Mouse (Mus musculus) MEL (cell line): ENCODE measurements at regions not wholly inside any gene's neighbourhood (a gene's known extent, or its start where the extent isn't known, plus 50 kb on each side); places are given as distances from the start of the nearest gene placed in this dataset.

Experiments used
- DNase-seq: peaks from one replicate; pipeline ENCODE4 v3.0.0; 2011; ENCODE audit warnings: low read depth, low spot score
- H3K27ac ChIP-seq: 2 replicates; pipeline ENCODE4 v1.5.1; 2012; ENCODE audit warnings: low read depth, mild to moderate bottlenecking, control low read depth, low read length, moderate library complexity; ENCODE audit not compliant: control insufficient read depth
- H3K27me3 ChIP-seq, 2 experiments: fragments of 150-350 bp in 1 of 2; sonication (generic) in 1 of 2; 2 replicates each; pipeline ENCODE4 v1.6.1; 2012; ENCODE audit warnings: low read length in 2 of 2, mild to moderate bottlenecking in 2 of 2, improper control_type of control experiment in 1 of 2, moderate library complexity in 1 of 2; ENCODE audit not compliant: insufficient read depth in 2 of 2, control insufficient read depth in 1 of 2
- H3K36me3 ChIP-seq, 2 experiments: 2 replicates each; pipeline ENCODE4 v1.6.1; 2012 to 2014; ENCODE audit warnings: low read length in 2 of 2, improper control_type of control experiment in 1 of 2, inconsistent platforms in 1 of 2, mild to moderate bottlenecking in 1 of 2; ENCODE audit not compliant: insufficient read depth in 2 of 2, control insufficient read depth in 1 of 2
- H3K4me1 ChIP-seq, 2 experiments: fragments of 150-350 bp in 1 of 2; sonication (generic) in 1 of 2; 2 replicates each; pipeline ENCODE4 v1.6.1; 2012; ENCODE audit warnings: low read length in 2 of 2, improper control_type of control experiment in 1 of 2, mild to moderate bottlenecking in 1 of 2; ENCODE audit not compliant: insufficient read depth in 2 of 2, control insufficient read depth in 1 of 2
- H3K4me3 ChIP-seq, 2 experiments: fragments of 150-350 bp in 1 of 2; sonication (generic) in 1 of 2; 2 replicates each; pipeline ENCODE4 v1.5.1; 2012; ENCODE audit warnings: low read depth in 2 of 2, low read length in 2 of 2, mild to moderate bottlenecking in 2 of 2, moderate library complexity in 2 of 2, control low read depth in 1 of 2, improper control_type of control experiment in 1 of 2; ENCODE audit not compliant: control insufficient read depth in 1 of 2, insufficient read depth in 1 of 2
- H3K79me2 ChIP-seq: 2 replicates; pipeline ENCODE4 v1.6.1; 2012; ENCODE audit warnings: mild to moderate bottlenecking, low read length, moderate library complexity; ENCODE audit not compliant: control insufficient read depth, poor library complexity, insufficient read depth
- H3K9ac ChIP-seq: 2 replicates; pipeline ENCODE4 v1.6.1; 2012; ENCODE audit warnings: low read depth, mild to moderate bottlenecking, control low read depth, low read length, moderate library complexity; ENCODE audit not compliant: control insufficient read depth, poor library complexity, severe bottlenecking
- H3K9me3 ChIP-seq: fragments of 150-350 bp; sonication (generic); replicated peaks from 2 replicates; pipeline ENCODE4 v1.6.1; 2012; ENCODE audit warnings: mild to moderate bottlenecking, low read length, improper control_type of control experiment, moderate library complexity; ENCODE audit not compliant: insufficient read depth
- BHLHE40 ChIP-seq: IDR thresholded peaks from 2 replicates; pipeline ENCODE4 v1.6.1; 2012; ENCODE audit warnings: low read depth, mild to moderate bottlenecking, inconsistent platforms, low read length, improper control_type of control experiment, borderline replicate concordance
- CHD1 ChIP-seq: IDR thresholded peaks from 2 replicates; pipeline ENCODE4 v1.6.1; 2012; ENCODE audit warnings: low read depth, mild to moderate bottlenecking, inconsistent platforms, low read length, improper control_type of control experiment
- CTCF ChIP-seq, 3 experiments: IDR thresholded peaks in 2 of 3; conservative IDR thresholded peaks in 1 of 3; 2 replicates each; pipeline ENCODE4 v1.5.1; 2011 to 2012; ENCODE audit warnings: low read length in 3 of 3, low read depth in 2 of 3, mild to moderate bottlenecking in 2 of 3, improper control_type of control experiment in 1 of 3, inconsistent platforms in 1 of 3, mixed read lengths in 1 of 3, moderate library complexity in 1 of 3; ENCODE audit not compliant: control insufficient read depth in 1 of 3, insufficient read depth in 1 of 3, poor library complexity in 1 of 3, severe bottlenecking in 1 of 3
- ETS1 ChIP-seq: IDR thresholded peaks from 2 replicates; pipeline ENCODE4 v1.6.1; 2012; ENCODE audit warnings: low read depth, mild to moderate bottlenecking, inconsistent platforms, low read length, improper control_type of control experiment, moderate library complexity
- GABPA ChIP-seq: IDR thresholded peaks from 2 replicates; pipeline ENCODE4 v1.6.1; 2012; ENCODE audit warnings: low read depth, mild to moderate bottlenecking, inconsistent platforms, low read length, improper control_type of control experiment, moderate library complexity
- JUND ChIP-seq: IDR thresholded peaks from 2 replicates; pipeline ENCODE4 v1.6.1; 2011; ENCODE audit warnings: low read depth, mild to moderate bottlenecking, improper control_type of control experiment, low read length
- KAT2A ChIP-seq: conservative IDR thresholded peaks from 2 replicates; pipeline ENCODE4 v1.6.1; 2012; ENCODE audit warnings: low read depth, low read length, improper control_type of control experiment, inconsistent platforms
- MAZ ChIP-seq: IDR thresholded peaks from 2 replicates; pipeline ENCODE4 v1.6.1; 2012; ENCODE audit warnings: low read depth, mild to moderate bottlenecking, inconsistent platforms, low read length, improper control_type of control experiment
- MXI1 ChIP-seq: IDR thresholded peaks from 2 replicates; pipeline ENCODE4 v1.6.1; 2011; ENCODE audit warnings: mild to moderate bottlenecking, low read depth, low read length, improper control_type of control experiment
- MYB ChIP-seq: IDR thresholded peaks from 2 replicates; pipeline ENCODE4 v1.6.1; 2011; ENCODE audit warnings: mild to moderate bottlenecking, low read depth, low read length, improper control_type of control experiment
- MYC ChIP-seq: IDR thresholded peaks from 2 replicates; pipeline ENCODE4 v1.6.1; 2011; ENCODE audit warnings: low read depth, mild to moderate bottlenecking, low read length, improper control_type of control experiment, moderate library complexity
- POLR2A ChIP-seq, 2 experiments: IDR thresholded peaks; 2 replicates each; pipeline ENCODE4 v1.6.1; 2011 to 2012; ENCODE audit warnings: low read length in 2 of 2, mild to moderate bottlenecking in 2 of 2, control low read depth in 1 of 2, improper control_type of control experiment in 1 of 2, low read depth in 1 of 2, moderate library complexity in 1 of 2; ENCODE audit not compliant: control insufficient read depth in 1 of 2, insufficient read depth in 1 of 2, poor library complexity in 1 of 2
- POLR2AphosphoS2 ChIP-seq: IDR thresholded peaks from 2 replicates; pipeline ENCODE4 v1.6.1; 2011; ENCODE audit warnings: low read length, improper control_type of control experiment
- POLR2AphosphoS5 ChIP-seq: IDR thresholded peaks from 2 replicates; pipeline ENCODE4 v1.6.1; 2012; ENCODE audit warnings: low read depth, borderline replicate concordance, mild to moderate bottlenecking, inconsistent platforms, low read length, moderate library complexity, mixed read lengths
- RAD21 ChIP-seq: IDR thresholded peaks from 2 replicates; pipeline ENCODE4 v1.6.1; 2011; ENCODE audit warnings: mild to moderate bottlenecking, low read depth, low read length, improper control_type of control experiment
- SIN3A ChIP-seq: IDR thresholded peaks from 2 replicates; pipeline ENCODE4 v1.6.1; 2012; ENCODE audit warnings: low read length, improper control_type of control experiment, inconsistent platforms
- SMC3 ChIP-seq: IDR thresholded peaks from 2 replicates; pipeline ENCODE4 v1.6.1; 2011; ENCODE audit warnings: low read depth, low read length, improper control_type of control experiment
- UBTF ChIP-seq: IDR thresholded peaks from 2 replicates; pipeline ENCODE4 v1.6.1; 2012; ENCODE audit warnings: low read depth, mild to moderate bottlenecking, inconsistent platforms, low read length, improper control_type of control experiment, moderate library complexity, borderline replicate concordance; ENCODE audit not compliant: insufficient read depth
- USF1 ChIP-seq: IDR thresholded peaks from 2 replicates; pipeline ENCODE4 v1.6.1; 2014; ENCODE audit warnings: low read depth, mild to moderate bottlenecking, inconsistent platforms, low read length, improper control_type of control experiment, moderate library complexity
- ZC3H11A ChIP-seq: IDR thresholded peaks from 2 replicates; pipeline ENCODE4 v1.6.1; 2012; ENCODE audit warnings: low read depth, mild to moderate bottlenecking, inconsistent platforms, low read length, improper control_type of control experiment
- ZMIZ1 ChIP-seq: IDR thresholded peaks from 2 replicates; pipeline ENCODE4 v1.6.1; 2012; ENCODE audit warnings: low read depth, mild to moderate bottlenecking, inconsistent platforms, low read length, improper control_type of control experiment, moderate library complexity

DNA sequence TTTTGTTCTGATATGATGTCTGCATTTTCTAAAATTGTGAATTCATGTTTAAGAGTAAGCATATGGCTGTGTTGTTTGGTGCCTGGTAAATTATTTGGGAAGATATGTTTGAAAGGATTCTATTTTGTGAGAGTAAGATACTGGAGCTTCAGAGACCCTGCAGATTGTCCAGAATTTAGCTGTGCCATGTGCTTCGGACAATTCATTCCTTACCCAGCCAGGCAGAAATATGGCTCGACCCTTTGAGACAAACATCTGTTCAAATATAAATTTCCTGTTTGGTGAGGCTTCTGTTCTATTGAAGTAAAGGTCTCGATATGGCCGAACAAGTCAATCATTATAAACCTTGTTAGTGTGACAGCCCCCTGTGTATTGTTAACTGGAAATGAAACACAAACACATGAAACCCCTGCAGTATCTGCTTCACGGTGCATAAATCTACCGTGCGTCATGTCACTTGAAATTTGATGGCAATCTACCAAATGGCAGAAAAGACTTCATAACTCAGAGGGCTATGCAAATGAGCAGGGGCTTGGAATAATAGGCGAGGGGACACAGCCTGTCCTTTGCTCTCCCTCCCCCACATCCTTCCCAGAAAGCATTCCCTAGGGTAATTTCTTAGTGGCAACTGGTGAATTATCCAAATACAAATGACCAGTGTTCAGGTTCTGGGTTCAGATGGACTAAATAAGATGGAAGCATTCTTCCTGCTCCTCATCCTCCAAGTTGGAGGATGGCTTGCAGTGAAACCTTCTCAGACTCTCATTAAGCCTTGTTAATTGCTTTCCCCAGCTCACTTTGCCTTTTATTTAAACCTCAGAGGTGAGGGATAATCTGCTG, 61.8 kb downstream of the Adcyap1 start:
- no peak for TF ChIP-seq CTCF (IDR thresholded peaks at IDR 0.05 in 2 of 3, conservative IDR thresholded peaks at IDR 0.05 in 1 of 3; ENCODE audit: control insufficient read depth in 1 of 3, insufficient read depth in 1 of 3, low read depth in 2 of 3, low read length in 3 of 3, poor library complexity in 1 of 3, severe bottlenecking in 1 of 3)
- no peak for TF ChIP-seq BHLHE40
- TF ChIP-seq ETS1, result no peak
- TF ChIP-seq CHD1, result no peak
- TF ChIP-seq MAZ, result no peak
- no peak for TF ChIP-seq MYB
- no peak for TF ChIP-seq ZC3H11A
- TF ChIP-seq ZMIZ1, result no peak
- TF ChIP-seq GABPA, result no peak
- no peak for TF ChIP-seq POLR2AphosphoS2
- no peak for TF ChIP-seq MYC
- TF ChIP-seq USF1, result no peak
- TF ChIP-seq RAD21, result no peak
- no peak for TF ChIP-seq SIN3A
- TF ChIP-seq SMC3, result no peak
- no peak for TF ChIP-seq JUND
- no peak for TF ChIP-seq KAT2A
- TF ChIP-seq POLR2AphosphoS5, result no peak
- TF ChIP-seq POLR2A (IDR thresholded peaks at IDR 0.05; ENCODE audit: control insufficient read depth in 1 of 2, insufficient read depth in 1 of 2, low read depth in 1 of 2, low read length in 2 of 2, poor library complexity in 1 of 2), result no peak
- Histone ChIP-seq H3K27ac (no peak overlapping the region), H3K4me3 (no peak overlapping the region), H3K27me3 (no peaks in the 10 kb centered on the region), H3K79me2 (no peaks in the 10 kb centered on the region), H3K36me3 (no peaks in the 10 kb centered on the region), H3K4me1 (no peaks in the 10 kb centered on the region), H3K9me3 (no peaks in the 10 kb centered on the region), H3K9ac (no peak overlapping the region)
- DNase-seq, result no peak

DNA sequence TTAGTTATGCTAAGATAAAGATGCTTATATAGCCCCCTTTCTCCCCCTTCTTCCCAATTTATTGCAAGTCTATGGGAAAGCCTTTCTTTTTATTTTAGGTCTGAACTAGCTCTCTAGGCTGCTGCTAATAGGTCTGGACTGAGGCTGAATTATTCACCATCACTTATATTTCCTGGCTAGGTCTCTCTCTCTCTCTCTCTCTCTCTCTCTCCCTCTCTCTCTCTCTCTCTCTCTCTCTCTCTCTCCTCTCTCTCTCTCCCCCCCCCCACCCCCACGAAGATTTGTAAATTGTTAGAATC, 62.3 kb downstream of the Adcyap1 start:
- Histone ChIP-seq H3K4me1 (no peaks in the 10 kb centered on the region), H3K4me3 (no peak overlapping the region), H3K79me2 (no peaks in the 10 kb centered on the region), H3K36me3 (no peaks in the 10 kb centered on the region), H3K27me3 (no peaks in the 10 kb centered on the region), H3K27ac (no peak overlapping the region), H3K9me3 (no peaks in the 10 kb centered on the region), H3K9ac (no peak overlapping the region)
- no peak for DNase-seq
- no peak for TF ChIP-seq MXI1
- TF ChIP-seq UBTF, result no peak
